Mouse (Mus musculus) cerebellum, adult 9-10 months (tissue): ENCODE data around the gene 1700013G24Rik.

Source experiments
- DNase-seq: peaks from one replicate; pipeline ENCODE4 v3.0.0; 2022

Gene 1700013G24Rik

DNA sequence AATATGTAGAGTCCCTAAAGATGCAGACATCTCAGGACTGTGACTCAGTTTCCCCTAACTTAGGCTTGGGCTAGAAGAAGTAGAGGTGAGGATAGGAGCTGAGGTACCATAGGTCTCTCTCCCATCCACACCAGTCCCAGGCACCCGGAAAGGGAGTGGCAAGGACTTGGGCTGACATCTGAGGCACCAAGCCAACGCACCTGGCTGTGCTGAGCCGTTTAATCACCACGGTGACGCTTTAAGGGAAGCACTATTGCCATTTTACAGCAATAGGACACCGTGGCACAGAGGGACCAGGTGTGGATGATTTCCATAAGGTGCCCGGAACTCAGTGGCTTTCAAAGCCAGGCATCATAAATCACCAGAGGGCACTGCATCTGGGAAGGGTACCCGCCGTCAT lies 5.2 kb downstream of the 1700013G24Rik start:
- DNase-seq = no peak

GRCm38 (mm10) chr4:137458861-137459260 lies 5.8 kb downstream of the 1700013G24Rik start:
- no peak for DNase-seq

DNA sequence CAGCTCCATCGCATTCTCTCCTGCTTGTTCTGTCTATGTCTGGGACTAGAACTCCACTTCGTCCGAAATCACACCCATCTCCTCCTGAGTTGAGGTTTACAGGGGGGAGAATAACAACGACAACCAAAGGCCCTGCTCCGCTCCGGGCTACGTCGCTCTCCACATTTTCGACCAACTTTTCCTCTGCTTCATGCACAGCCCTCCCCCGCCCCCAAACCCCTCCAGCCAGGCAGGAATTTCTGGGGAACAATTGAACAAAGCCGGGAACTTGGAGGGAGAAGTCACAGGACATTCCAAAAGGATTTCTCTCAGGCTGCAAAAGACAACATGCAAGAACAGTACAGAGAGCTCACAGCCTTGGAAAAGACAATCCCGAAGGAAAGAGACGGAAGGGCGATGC lies 7.6 kb downstream of the 1700013G24Rik start:
- DNase-seq = no peak

DNA sequence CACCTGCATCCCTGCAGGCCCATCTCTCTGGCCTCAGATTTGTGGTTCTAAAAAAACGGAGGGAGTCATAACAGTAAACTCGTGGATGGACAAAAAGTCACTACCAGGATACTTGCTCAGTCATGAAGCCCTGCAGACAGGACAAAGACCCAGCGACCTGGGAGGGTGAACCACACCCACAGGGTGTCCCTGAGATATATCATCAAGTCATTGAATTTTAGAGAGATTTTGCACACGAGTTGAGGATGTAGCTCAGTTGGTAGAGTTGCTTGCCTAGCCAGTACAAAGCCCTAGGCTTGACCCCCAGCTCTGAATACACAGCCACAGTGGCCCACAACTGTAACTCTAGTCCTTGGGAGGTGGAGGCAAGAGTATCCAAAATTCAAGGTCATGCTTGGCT lies 8.1 kb downstream of the 1700013G24Rik start:
- DNase-seq = no peak

DNA sequence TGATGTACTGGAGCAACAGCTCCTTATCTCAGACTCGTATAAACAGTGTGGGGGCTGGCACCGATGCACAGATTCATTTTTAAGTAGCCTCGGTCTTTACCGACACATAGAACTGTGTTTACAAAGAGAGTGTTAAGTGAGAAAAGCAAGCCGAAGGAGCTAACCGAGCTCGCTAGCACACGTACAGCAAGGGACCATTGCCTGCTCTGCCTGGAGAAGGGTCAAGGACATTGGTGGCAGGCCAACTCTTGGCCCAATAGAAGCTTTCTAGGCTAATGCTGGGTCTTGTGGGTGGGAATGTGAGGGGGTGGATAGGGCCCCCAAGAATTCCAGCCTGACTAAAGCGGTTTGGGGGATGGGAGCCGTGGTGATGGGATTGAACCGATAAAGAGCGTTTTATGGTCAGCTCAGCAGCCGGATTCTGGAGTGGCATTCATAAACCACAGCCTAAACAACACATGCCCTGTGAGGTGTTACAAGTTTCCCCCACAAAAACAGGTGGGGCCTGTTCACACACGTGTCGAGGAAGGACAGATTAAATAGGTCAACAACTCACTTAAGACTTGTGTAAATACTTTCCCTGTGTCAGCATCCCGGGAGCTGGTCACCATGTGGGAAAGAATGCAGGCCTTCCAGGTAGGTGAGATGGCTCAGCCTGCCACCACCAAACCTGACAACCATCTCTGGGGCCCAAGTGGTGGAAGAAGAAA lies 9.1 kb downstream of the 1700013G24Rik start:
- DNase-seq = no peak

DNA sequence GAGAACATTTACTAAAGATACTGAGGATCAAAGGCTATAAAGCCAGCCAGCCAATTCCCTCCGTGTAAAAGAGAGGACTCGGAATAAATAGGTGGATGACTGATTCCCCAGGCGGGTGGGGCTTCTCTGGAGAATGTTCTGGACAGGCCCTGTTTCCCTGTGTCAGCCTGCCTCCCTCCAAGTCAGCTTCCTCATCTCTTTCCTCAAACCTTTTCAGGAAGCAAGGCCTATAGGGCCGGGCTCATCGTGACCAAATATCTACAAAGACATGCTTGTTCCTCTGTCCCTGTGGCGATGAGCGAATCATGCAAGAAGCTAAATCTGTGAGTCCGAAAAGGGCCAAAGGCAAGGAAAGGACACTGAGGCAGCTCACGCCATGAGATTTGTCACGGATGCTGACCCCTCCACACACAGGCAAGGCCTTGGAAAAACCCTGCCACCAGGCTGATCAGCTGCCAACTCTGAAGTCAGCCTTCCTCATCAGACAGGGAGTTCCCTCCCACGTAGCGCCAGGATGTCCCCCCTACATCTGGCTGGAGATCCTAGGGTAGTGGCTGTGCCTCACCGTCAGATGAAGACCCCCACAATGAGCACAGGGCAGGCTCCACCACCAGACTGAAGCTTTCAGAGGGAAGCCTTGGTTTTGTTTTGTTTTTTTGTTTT lies 12.2 kb downstream of the 1700013G24Rik start:
- no peak for DNase-seq

GRCm38 (mm10) chr4:137466991-137467390 lies 13.9 kb downstream of the 1700013G24Rik start:
- no peak for DNase-seq

DNA sequence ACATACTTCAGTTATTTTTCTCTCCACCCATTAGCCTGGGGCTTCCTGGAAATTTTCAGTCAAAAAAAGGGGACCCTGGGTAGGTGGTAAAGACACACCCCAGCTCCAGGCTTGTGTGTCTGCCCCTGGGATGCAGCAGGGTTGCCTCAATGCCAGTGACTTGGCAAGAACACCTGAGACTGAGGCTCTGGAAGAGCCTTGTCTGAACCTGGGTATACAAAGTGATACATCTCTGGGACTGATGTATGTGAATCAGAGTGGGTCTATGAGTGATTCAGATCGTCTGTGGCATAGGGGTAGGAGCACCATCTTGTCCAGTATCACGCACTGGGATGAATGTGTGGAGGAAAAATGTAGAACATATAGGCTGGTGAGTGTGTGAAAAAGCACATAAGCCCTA lies 14.4 kb downstream of the 1700013G24Rik start:
- no peak for DNase-seq

DNA sequence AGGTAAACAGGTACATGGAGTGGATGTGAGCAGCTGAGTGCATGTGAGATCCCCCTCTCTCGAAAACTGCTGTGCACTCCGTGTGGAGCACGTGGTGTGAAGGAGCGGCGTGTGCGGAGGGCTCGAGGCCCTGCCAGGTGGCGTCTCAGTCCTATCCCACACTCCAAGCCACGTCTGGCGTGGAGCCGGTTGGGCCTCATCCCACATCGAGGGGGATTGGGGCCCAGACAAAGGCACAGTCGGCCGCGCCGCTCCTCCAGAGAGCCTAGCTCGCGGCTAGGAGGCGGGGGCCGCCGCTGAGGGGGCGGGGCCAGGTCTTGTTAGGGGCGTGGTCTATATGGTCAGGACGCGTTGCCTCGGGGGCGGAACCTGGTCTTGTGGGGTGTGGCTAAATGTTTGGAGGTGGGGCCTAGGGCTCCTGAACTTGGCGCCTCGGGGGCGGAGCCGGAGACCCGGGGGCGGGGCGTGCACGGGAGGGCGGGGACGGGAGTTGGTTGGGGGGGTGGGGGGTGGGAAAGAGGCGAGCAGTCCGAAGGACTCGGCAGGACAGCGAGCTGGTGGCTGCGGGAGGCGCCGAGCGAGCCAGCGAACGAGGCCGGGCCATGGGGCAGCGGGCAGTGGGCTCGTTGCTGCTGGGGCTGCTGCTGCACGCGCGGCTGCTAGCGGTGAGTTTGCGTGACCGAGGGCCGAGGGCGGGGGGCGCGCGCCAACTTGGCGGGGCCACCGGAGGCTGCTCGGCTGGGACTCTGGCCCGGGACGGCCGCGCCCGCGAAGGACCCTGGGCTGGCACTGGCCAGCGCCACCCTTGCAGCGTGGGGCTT lies 15.4 kb downstream of the 1700013G24Rik start, which contains the start of gene Hspg2:
TSS of gene Hspg2 (plus strand) at position 510 of the 821 bp plus-strand sequence.
- peak; percentile 78 for DNase-seq

DNA sequence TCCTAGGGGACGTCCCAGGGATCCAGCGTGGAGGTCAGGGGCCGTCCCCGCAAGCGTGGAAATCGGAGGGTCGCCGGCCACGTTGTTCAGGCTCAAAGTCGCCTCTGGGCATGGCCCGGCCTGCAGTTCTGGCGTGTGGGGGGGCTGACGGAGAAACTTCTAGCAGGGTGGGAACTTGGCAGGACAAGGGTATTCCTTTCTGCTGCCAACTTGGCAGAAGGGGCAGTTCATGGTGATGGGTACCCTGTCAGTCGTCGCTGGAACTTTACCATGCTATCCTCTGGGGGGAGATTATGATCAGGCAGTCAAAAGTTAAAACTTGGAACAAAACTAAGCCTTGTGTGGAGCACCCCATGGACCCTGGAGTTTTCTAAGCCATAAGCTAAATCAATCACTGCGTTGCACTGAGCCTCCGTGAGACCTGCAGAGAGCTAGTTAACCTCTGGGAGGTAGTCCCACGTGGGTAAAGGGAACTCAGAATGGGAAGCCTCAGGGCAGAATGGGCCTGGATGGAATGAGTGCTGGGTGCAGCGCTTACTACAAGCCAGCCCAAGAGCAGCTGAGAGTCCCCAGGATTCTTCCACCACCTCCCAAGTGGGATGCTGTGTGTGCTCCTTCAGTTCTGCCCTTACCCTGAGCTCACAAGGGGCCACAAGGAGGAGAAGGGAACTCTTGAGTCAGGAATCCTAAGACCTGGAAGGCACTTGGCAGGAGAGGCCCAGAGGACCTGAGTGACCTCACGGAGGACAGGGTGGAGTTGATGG lies 16.2 kb downstream of the 1700013G24Rik start:
- DNase-seq = no peak

GRCm38 (mm10) chr4:137469845-137470692 lies 17.0 kb downstream of the 1700013G24Rik start:
- DNase-seq = no peak

- DNase-seq = no peak
Observed at GRCm38 (mm10) chr4:137470701-137471317, 17.7 kb downstream of the 1700013G24Rik start.

DNA sequence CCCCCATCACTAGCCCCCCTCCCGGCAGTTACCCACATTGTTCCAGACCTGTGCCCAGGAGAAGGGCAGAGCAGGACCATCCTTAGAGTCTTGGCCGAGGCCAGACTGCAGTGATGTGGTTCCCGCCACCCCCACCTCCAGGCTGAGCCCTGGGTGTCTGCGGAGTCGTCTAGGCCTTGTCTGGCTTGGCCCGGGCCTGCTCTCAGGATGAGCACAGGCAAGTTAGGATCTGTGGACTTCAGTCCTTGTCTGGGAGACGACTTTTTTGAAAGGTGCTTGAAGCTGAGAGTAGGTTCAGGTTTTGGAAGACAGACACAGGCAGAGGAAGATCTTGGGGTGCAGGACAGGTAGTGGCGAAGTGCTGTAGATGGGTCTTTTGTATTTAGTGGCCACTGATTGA lies 18.2 kb downstream of the 1700013G24Rik start:
- DNase-seq = no peak

DNA sequence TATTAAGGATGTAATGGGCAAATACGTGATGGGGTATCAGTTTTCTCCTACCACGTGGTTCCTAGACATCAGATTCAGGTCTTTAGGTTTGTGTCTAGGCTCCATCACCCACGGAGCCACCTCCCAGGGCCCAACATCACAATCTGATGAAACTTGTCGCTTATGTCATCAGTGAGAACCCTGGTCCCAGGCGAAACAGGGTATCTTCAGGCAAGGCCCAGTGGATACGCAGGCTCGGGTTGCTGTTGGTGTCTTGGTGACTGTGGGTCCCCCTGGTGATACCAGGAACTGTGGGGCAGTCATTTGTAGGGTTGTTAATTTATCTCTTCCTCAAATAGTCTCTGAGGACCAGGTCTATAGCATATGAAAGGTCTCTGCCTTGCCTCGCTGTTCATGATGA lies 20.2 kb downstream of the 1700013G24Rik start:
- no peak for DNase-seq

DNA sequence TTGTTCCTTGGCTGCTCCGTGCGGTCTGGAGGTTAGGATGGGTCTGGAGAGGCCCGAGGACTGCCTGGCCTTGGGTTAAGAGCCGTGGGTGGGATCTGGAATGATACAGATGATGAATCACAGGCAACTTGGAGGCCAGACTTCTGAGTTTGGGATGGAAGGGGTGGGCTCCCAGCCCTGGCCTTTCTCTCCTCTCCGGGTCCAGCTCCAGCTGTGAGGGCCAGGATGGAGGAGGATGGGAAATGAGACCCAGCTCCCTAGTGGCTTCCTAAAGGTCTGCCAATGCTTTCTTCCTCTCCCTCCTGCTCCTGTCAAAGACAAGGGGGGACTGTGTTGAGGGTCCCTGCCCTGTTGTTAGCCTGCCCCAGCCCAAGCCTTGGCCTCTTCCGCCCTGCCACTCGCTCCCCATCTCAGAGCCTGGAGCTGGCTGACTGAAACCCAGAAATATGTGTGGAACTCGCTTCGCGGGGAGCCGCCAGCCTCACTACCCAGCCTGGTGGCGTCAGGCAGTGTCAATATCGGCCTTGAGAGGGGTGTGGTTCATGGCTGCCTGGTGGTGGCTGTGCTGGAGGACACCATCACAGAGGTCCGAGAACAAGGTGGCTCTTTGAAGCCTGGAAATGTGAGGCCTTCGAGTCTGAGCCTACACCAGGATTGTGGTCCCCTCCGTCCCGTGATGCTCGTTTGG lies 20.8 kb downstream of the 1700013G24Rik start:
- no peak for DNase-seq

DNA sequence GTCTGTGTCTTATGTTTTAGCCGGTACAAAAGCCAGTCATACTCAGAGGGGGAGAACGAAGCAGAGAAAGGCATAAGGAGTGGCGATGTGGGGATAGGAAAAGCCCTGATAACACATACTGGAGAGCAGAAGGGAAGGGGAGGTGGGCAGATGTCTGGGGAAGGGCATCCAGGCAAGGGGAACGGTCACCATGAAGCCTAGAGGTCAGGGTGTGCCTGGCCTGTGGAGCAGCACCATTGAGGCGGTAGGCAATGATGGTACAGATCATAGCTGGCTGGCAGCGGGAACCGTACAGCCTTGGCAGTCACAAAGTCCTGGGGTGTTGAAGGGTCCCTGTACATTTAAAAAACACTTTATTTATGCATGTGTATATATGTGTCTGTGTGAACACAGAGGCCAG lies 21.6 kb downstream of the 1700013G24Rik start:
- DNase-seq = no peak

GRCm38 (mm10) chr4:137475271-137476050 lies 22.4 kb downstream of the 1700013G24Rik start:
- DNase-seq = no peak

GRCm38 (mm10) chr4:137476065-137476760 lies 23.1 kb downstream of the 1700013G24Rik start:
- no peak for DNase-seq

DNA sequence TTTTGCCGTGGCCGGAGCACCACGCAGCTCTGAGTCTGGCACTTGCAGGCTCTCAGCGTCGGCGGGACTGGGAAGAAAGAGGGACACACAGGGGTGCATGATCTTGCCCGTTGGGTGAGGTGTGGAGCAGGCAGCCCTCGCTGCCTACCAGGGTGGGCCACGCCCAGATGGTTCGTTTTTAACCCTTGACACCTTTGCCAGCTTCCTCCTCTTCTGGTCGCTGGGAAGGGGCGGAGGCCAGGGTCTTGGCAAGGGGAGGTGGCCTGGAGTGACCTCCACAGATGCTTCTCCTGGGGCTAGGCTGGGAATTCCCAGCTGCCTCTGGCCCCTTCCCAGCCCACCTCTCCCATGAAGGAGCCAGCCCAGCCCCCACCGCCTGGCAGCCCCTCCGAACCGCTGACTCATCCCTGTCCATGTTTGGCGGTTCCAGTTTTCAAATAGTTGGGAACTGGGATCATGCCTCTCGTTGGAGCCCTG lies 23.7 kb downstream of the 1700013G24Rik start:
- no peak for DNase-seq
